Mouse (Mus musculus): ENCODE measurements around the gene Edil3.
"Not testable (repeated sequence)": the region's sequence is repeated elsewhere in the genome, so short reads cannot be mapped to it uniquely, and the experiment has no call there.

Edil3 gene

GRCm38 (mm10) chr13:89007696-89008427 lies 186.6 kb downstream of the Edil3 start:
- no peak for DNase-seq

GRCm38 (mm10) chr13:89012500-89012899 lies 191.2 kb downstream of the Edil3 start:
- DNase-seq = no peak

- no peak for DNase-seq
Measured at GRCm38 (mm10) chr13:89029817-89030539, 208.7 kb downstream of the Edil3 start.

- no peak for DNase-seq
Measured at GRCm38 (mm10) chr13:89035711-89036110, 214.4 kb downstream of the Edil3 start.

GRCm38 (mm10) chr13:89041495-89041894 lies 220.2 kb downstream of the Edil3 start:
- no peak for DNase-seq

- DNase-seq = not testable (repeated sequence)
Measured at GRCm38 (mm10) chr13:89070132-89070531, 248.9 kb downstream of the Edil3 start.

- DNase-seq = no peak
Measured at GRCm38 (mm10) chr13:89076212-89076611, 254.9 kb downstream of the Edil3 start.

GRCm38 (mm10) chr13:89105889-89106288 lies 284.6 kb downstream of the Edil3 start:
- DNase-seq = no peak

- DNase-seq = no peak
Measured at GRCm38 (mm10) chr13:89117551-89117950, 296.3 kb downstream of the Edil3 start.

GRCm38 (mm10) chr13:89119809-89120208 lies 298.5 kb downstream of the Edil3 start:
- DNase-seq = no peak

GRCm38 (mm10) chr13:89122511-89123253 lies 301.4 kb downstream of the Edil3 start:
- DNase-seq = no peak

GRCm38 (mm10) chr13:89123396-89123795 lies 302.1 kb downstream of the Edil3 start:
- no peak for DNase-seq

GRCm38 (mm10) chr13:89146056-89146547 lies 324.8 kb downstream of the Edil3 start:
- DNase-seq = no peak

GRCm38 (mm10) chr13:89151878-89152277 lies 330.6 kb downstream of the Edil3 start:
- no peak for DNase-seq

GRCm38 (mm10) chr13:89167960-89168359 lies 346.7 kb downstream of the Edil3 start:
- no peak for DNase-seq

- no peak for DNase-seq
Measured at GRCm38 (mm10) chr13:89170040-89170439, 348.8 kb downstream of the Edil3 start.

- no peak for DNase-seq
Measured at GRCm38 (mm10) chr13:89175154-89175553, 353.9 kb downstream of the Edil3 start.

- DNase-seq = no peak
Measured at GRCm38 (mm10) chr13:89189051-89189450, 367.8 kb downstream of the Edil3 start.

GRCm38 (mm10) chr13:89197019-89197418 lies 375.7 kb downstream of the Edil3 start:
- no peak for DNase-seq

GRCm38 (mm10) chr13:89199275-89199674 lies 378.0 kb downstream of the Edil3 start:
- DNase-seq = no peak

GRCm38 (mm10) chr13:89238104-89238503 lies 416.8 kb downstream of the Edil3 start:
- DNase-seq = no peak

- DNase-seq = no peak
Measured at GRCm38 (mm10) chr13:89253990-89254642, 432.8 kb downstream of the Edil3 start.

- no peak for DNase-seq
Measured at GRCm38 (mm10) chr13:89256906-89257305, 435.6 kb downstream of the Edil3 start.

Measured in kidney, adult 11 months (tissue).